Mouse (Mus musculus): ENCODE measurements around the gene Aars2. TPM values are rescaled to one million over a fixed set of nuclear protein-coding genes. Genes with fewer than 3 reads are reported as not detected.

Aars2 gene
- polyA plus RNA-seq, 1 experiment from 2014 or later, result 11.5 TPM

- DNase-seq (ENCODE audit: low spot score) (no peak), ATAC-seq (replicated peaks; ENCODE audit: low FRiP score, low read depth) (no peak)
- Histone ChIP-seq H3K27ac (no peak overlapping the region), H3K36me3 (ENCODE audit: insufficient read depth, low read length) (no peaks in the 10 kb centered on the region), H3K27me3 (ENCODE audit: insufficient read depth, low read length) (peaks cover 41% of the 10 kb centered on the region), H3K4me2 (ENCODE audit: low read length) (no peak overlapping the region), H3K9ac (ENCODE audit: low read depth, low read length) (no peak overlapping the region), H3K4me3 (replicated peaks; ENCODE audit: low read depth, low read length) (no peak overlapping the region), H3K4me1 (replicated peaks; ENCODE audit: insufficient read depth, low read length) (peaks cover 20% of the 10 kb centered on the region), H3K9me3 (replicated peaks; ENCODE audit: low read length) (no peaks in the 10 kb centered on the region)
- peak; percentile 15; the same call in 1 of the 2 replicates for TF ChIP-seq CTCF (IDR thresholded peaks at IDR 0.05; ENCODE audit: low read depth)
- WGBS, result 79% methylated on average over 5 of the region's 5 CpGs
Measured at GRCm38 (mm10) chr17:45547461-45548190, 41.0 kb downstream of the Aars2 start.

DNA sequence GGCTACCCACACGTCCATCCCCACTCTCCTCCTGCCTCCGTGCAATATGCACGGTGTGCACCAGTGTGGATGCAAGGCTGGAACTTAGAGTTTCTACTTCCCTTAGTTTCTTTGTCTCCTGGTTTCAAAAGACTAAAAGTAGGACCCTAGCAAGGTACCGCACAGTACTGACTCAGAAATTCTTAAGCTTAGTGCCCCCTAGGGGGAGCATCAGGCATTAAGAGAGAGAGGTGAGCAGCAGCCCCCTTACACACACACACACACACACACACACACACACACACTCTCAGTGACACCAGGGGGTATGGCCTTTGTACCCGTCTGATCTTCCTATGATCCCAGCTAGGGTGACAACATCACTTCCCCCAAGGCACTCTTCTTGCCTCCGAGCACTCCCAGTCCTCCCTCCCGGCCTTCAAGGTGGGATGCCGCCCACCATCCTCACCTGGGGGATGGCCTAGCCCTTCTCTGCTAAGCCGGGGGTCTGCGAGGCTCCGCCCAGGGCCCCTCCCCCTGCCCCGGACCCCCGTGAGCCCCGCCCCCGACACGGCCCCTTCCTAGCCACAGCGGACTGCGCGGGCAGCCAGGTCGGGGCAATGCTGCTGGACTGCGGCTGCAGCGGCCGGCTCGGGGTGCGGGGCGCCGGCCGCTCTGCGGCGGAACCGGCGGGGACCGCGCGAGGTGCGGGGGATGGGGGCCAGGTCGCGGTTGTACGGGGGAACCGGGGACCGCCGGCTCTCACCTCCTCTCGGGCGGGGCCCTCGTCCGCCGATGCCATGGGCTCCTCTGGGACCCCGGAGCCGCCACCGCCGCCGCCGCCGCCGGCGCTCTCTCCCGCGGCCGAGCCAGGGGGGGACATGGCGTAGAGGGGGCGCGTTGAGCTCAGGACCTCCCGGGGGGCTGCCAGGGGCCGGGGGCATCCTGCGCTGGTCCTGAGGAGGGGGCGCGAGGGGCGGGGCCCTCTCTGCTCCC, 42.2 kb downstream of the Aars2 start:
- no peaks in the 10 kb centered on the region for H3K36me3 ChIP-seq (ENCODE audit: insufficient read depth, low read length)
- H3K27ac ChIP-seq, result no peak overlapping the region
- H3K4me1 ChIP-seq (replicated peaks; ENCODE audit: insufficient read depth, low read length), result peaks cover 20% of the 10 kb centered on the region
- H3K27me3 ChIP-seq (ENCODE audit: insufficient read depth, low read length), result peaks cover 30% of the 10 kb centered on the region
- TF ChIP-seq CTCF (IDR thresholded peaks at IDR 0.05; ENCODE audit: low read depth), result peak; percentile 48
- 6% methylated on average over 38 of the region's 68 CpGs for WGBS
- peak overlapping the region; percentile 64 for H3K4me3 ChIP-seq (replicated peaks; ENCODE audit: low read depth, low read length)
- H3K9me3 ChIP-seq (replicated peaks; ENCODE audit: low read length), result no peaks in the 10 kb centered on the region
- DNase-seq (ENCODE audit: low spot score) (peak; percentile 53), ATAC-seq (replicated peaks; ENCODE audit: low FRiP score, low read depth) (peak; percentile 52; the same call in 1 of the 2 replicates)
- peak overlapping the region; percentile 62 for H3K9ac ChIP-seq (ENCODE audit: low read depth, low read length)
- H3K4me2 ChIP-seq (ENCODE audit: low read length), result peak overlapping the region; percentile 100

GRCm38 (mm10) chr17:45549617-45550181, 43.1 kb downstream of the Aars2 start, which contains the start of gene Tmem151b:
Tmem151b (minus strand) TSS chr17:45549677.
- Histone ChIP-seq H3K4me3 (replicated peaks; ENCODE audit: low read depth, low read length) (peak within 1 kb of the TSS; percentile 64), H3K9me3 (replicated peaks; ENCODE audit: low read length) (no peaks in the 10 kb centered on the region), H3K27ac (no peak within 1 kb of the TSS), H3K36me3 (ENCODE audit: insufficient read depth, low read length) (no peaks in the 10 kb centered on the region), H3K4me2 (ENCODE audit: low read length) (peak within 1 kb of the TSS; percentile 100), H3K4me1 (replicated peaks; ENCODE audit: insufficient read depth, low read length) (peaks cover 19% of the 10 kb centered on the region), H3K9ac (ENCODE audit: low read depth, low read length) (peak within 1 kb of the TSS; percentile 62), H3K27me3 (ENCODE audit: insufficient read depth, low read length) (peaks cover 21% of the 10 kb centered on the region)
- 2% methylated on average over 13 of the region's 29 CpGs for WGBS
- DNase-seq (ENCODE audit: low spot score) (peak; percentile 61), ATAC-seq (replicated peaks; ENCODE audit: low FRiP score, low read depth) (no peak)
- no peak for TF ChIP-seq CTCF (IDR thresholded peaks at IDR 0.05; ENCODE audit: low read depth)

DNA sequence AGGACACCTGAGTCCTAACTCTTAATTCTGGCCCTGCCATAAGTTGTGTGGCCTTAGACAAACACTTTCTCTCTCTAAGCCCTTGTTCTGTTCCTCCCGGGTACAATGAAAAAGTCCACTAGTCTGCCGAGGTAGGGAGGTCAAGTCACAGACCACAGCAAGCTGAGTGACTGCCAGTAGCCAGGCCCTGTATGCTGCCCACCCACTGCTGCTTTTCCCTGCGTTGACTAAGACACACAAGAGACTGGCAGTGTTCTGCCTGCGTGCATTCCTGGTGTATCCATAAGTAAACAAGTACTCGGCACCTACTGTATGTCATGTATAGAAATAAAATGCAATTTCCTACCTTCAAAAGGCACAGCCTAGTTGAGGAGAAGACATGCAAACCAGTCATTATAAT, 43.6 kb downstream of the Aars2 start:
- Histone ChIP-seq H3K4me2 (ENCODE audit: low read length) (peak overlapping the region; percentile 100), H3K4me1 (replicated peaks; ENCODE audit: insufficient read depth, low read length) (peaks cover 13% of the 10 kb centered on the region), H3K9ac (ENCODE audit: low read depth, low read length) (no peak overlapping the region), H3K9me3 (replicated peaks; ENCODE audit: low read length) (no peaks in the 10 kb centered on the region), H3K27ac (no peak overlapping the region), H3K36me3 (ENCODE audit: insufficient read depth, low read length) (no peaks in the 10 kb centered on the region), H3K27me3 (ENCODE audit: insufficient read depth, low read length) (peaks cover 16% of the 10 kb centered on the region), H3K4me3 (replicated peaks; ENCODE audit: low read depth, low read length) (no peak overlapping the region)
- TF ChIP-seq CTCF (IDR thresholded peaks at IDR 0.05; ENCODE audit: low read depth), result no peak
- WGBS, result 19% methylated on average over 5 of the region's 5 CpGs
- DNase-seq (ENCODE audit: low spot score) (no peak), ATAC-seq (replicated peaks; ENCODE audit: low FRiP score, low read depth) (no peak)

GRCm38 (mm10) chr17:45551249-45551796, 44.7 kb downstream of the Aars2 start:
- Histone ChIP-seq H3K4me2 (ENCODE audit: low read length) (no peak overlapping the region), H3K9me3 (replicated peaks; ENCODE audit: low read length) (no peaks in the 10 kb centered on the region), H3K27me3 (ENCODE audit: insufficient read depth, low read length) (peaks cover 8% of the 10 kb centered on the region), H3K4me3 (replicated peaks; ENCODE audit: low read depth, low read length) (no peak overlapping the region), H3K9ac (ENCODE audit: low read depth, low read length) (no peak overlapping the region), H3K27ac (no peak overlapping the region), H3K36me3 (ENCODE audit: insufficient read depth, low read length) (no peaks in the 10 kb centered on the region), H3K4me1 (replicated peaks; ENCODE audit: insufficient read depth, low read length) (peaks cover 12% of the 10 kb centered on the region)
- DNase-seq (ENCODE audit: low spot score) (no peak), ATAC-seq (replicated peaks; ENCODE audit: low FRiP score, low read depth) (no peak)
- no peak for TF ChIP-seq CTCF (IDR thresholded peaks at IDR 0.05; ENCODE audit: low read depth)
- 38% methylated on average over 7 of the region's 7 CpGs for WGBS
